Mouse (Mus musculus): Measurements from ENCODE around the gene Dync1li1. TPM values are rescaled to one million over a fixed set of nuclear protein-coding genes. Genes with fewer than 3 reads are reported as not detected.
"Not testable (repeated sequence)": the region's sequence is repeated elsewhere in the genome, so short reads cannot be mapped to it uniquely, and the experiment has no call there.

Dync1li1 gene
- polyA plus RNA-seq, 1 experiment: 25.0 TPM

DNA sequence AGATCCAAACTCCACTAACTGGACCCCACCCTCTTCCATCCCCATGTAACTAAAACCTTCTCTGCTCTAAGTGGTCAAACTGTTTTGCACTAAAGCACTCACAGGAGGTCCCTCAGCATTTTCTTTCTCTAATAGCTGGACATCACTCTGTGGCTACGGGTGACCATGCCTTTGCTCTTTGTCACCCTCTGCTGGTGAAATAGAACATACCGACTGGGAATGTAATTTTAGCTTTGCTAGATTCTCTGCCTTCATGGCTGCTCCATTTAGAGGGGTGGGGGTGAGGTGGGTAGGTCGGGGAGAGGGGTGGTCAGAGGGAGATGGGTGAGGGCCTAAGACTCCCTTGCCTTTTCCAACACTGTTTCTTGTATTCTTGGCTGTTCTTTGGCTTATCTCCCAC is 38.7 kb downstream of the Dync1li1 start:
- WGBS: 4% methylated on average over 3 of the region's 3 CpGs
- H3K4me3 ChIP-seq (replicated peaks; ENCODE audit: control insufficient read depth, low read depth, low read length): no peak overlapping the region
- TF ChIP-seq POLR2A (IDR thresholded peaks at IDR 0.05; ENCODE audit: borderline replicate concordance, control insufficient read depth, low read depth, low read length): no peak
- TF ChIP-seq CTCF (IDR thresholded peaks at IDR 0.05; ENCODE audit: control insufficient read depth, insufficient read depth, low read length): peak; percentile 37
- H3K27ac ChIP-seq (ENCODE audit: control insufficient read depth, insufficient read depth, low read depth, low read length, poor library complexity): no peak overlapping the region
- peaks cover under 1% of the 10 kb centered on the region; the same call in 1 of the 2 replicates for H3K4me1 ChIP-seq (ENCODE audit: control insufficient read depth, insufficient read depth, low read length)

- H3K4me3 ChIP-seq (replicated peaks; ENCODE audit: control insufficient read depth, low read depth, low read length); H3K27ac ChIP-seq (ENCODE audit: control insufficient read depth, insufficient read depth, low read depth, low read length, poor library complexity); H3K4me1 ChIP-seq (ENCODE audit: control insufficient read depth, insufficient read depth, low read length): not testable (repeated sequence)
- WGBS: 43% methylated on average over 2 of the region's 2 CpGs
These were observed 39.8 kb downstream of the Dync1li1 start for GRCm38 (mm10) chr9:114728432-114728831.

DNA sequence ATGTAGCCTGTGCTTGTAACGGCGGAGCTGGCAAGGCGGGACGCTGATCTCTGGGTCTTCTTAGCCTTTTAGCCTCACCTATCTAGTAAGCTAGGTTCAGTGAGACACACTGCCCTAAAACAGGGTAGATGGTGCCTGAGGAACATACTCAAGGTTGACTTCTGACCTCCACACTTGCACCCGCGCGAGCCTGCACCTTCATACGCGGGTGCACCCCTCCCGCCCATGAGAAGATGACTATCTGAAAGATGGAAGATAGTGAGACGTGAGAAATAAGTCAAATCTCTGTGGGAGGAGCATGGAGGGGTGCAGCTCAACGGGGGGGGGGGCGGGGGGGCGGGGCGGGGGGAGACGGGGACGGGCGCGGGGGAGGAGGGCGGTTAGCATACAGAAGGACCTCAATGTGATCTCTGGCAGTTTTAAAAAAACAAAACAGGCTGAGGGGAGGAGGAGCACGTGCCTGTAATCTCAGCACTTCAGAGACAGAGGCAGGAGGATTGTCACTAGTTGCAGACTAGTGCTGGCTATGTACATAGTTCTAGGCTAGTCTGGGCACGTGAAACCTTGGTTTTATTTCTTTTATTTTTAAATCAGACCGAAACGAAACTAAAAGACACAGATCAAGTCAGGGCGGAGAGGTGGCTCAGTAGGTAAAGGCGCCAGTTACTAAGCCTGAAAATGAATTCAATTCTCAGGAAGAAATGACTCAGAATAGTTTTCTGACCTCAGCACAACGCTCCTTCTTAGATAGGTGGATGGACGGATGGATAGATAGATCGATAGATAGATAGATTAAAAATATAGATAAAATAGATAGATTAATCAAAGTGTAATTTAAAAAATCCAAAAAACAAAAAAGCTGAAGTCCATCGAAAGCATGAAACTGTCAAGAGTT is 41.6 kb downstream of the Dync1li1 start:
- H3K27ac ChIP-seq (ENCODE audit: control insufficient read depth, insufficient read depth, low read depth, low read length, poor library complexity): no peak overlapping the region
- peak overlapping the region; percentile 61 for H3K4me3 ChIP-seq (replicated peaks; ENCODE audit: control insufficient read depth, low read depth, low read length)
- H3K4me1 ChIP-seq (ENCODE audit: control insufficient read depth, insufficient read depth, low read length): peaks cover 2% of the 10 kb centered on the region; the same call in 1 of the 2 replicates
- TF ChIP-seq CTCF (IDR thresholded peaks at IDR 0.05; ENCODE audit: control insufficient read depth, insufficient read depth, low read length): no peak
- no peak for TF ChIP-seq POLR2A (IDR thresholded peaks at IDR 0.05; ENCODE audit: borderline replicate concordance, control insufficient read depth, low read depth, low read length)
- WGBS: 15% methylated on average over 22 of the region's 30 CpGs

- H3K27ac ChIP-seq (ENCODE audit: control insufficient read depth, insufficient read depth, low read depth, low read length, poor library complexity): peak within 1 kb of the TSS; percentile 100
- under 1% methylated on average over 53 of the region's 53 CpGs for WGBS
- H3K4me1 ChIP-seq (ENCODE audit: control insufficient read depth, insufficient read depth, low read length): peaks cover 2% of the 10 kb centered on the region; the same call in 1 of the 2 replicates
- TF ChIP-seq POLR2A (IDR thresholded peaks at IDR 0.05; ENCODE audit: borderline replicate concordance, control insufficient read depth, low read depth, low read length) (peak; percentile 94; the same call in 1 of the 2 replicates), CTCF (IDR thresholded peaks at IDR 0.05; ENCODE audit: control insufficient read depth, insufficient read depth, low read length) (peak; percentile 62; the same call in 1 of the 2 replicates)
- H3K4me3 ChIP-seq (replicated peaks; ENCODE audit: control insufficient read depth, low read depth, low read length): peak within 1 kb of the TSS; percentile 100
These were observed 42.6 kb downstream of the Dync1li1 start, which contains the start of gene Cmtm6 for GRCm38 (mm10) chr9:114731011-114731755. Gene Cmtm6, plus strand, starts transcription at chr9:114731116.

- Histone ChIP-seq H3K4me1 (ENCODE audit: control insufficient read depth, insufficient read depth, low read length) (peaks cover 2% of the 10 kb centered on the region; the same call in 1 of the 2 replicates), H3K4me3 (replicated peaks; ENCODE audit: control insufficient read depth, low read depth, low read length) (peak overlapping the region; percentile 100), H3K27ac (ENCODE audit: control insufficient read depth, insufficient read depth, low read depth, low read length, poor library complexity) (no peak overlapping the region; the same call in 1 of the 2 replicates)
- TF ChIP-seq CTCF (IDR thresholded peaks at IDR 0.05; ENCODE audit: control insufficient read depth, insufficient read depth, low read length) (no peak), POLR2A (IDR thresholded peaks at IDR 0.05; ENCODE audit: borderline replicate concordance, control insufficient read depth, low read depth, low read length) (no peak)
- WGBS: 27% methylated on average over 12 of the region's 12 CpGs
These were observed 43.5 kb downstream of the Dync1li1 start for GRCm38 (mm10) chr9:114731871-114732682.

DNA sequence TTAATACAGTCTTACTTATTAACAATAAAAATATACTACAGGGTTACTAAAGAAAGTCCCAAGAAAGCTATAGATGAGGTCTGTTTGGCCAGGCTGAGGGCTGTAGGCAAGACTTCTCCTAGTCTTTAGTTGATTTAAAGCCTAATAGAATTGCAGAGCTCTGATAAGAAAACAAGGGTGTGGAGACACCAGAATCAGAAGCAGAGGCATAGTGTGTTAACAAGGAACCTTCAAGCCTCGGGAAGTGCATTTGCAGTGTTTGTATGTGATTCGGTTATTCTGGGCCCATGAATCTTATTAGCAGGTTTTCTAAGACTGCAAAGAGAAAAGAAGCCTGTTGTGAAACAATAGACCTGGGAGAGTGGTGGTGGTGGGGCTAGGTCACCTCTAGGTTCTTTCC is 44.6 kb downstream of the Dync1li1 start:
- Histone ChIP-seq H3K4me3 (replicated peaks; ENCODE audit: control insufficient read depth, low read depth, low read length) (no peak overlapping the region), H3K27ac (ENCODE audit: control insufficient read depth, insufficient read depth, low read depth, low read length, poor library complexity) (no peak overlapping the region), H3K4me1 (ENCODE audit: control insufficient read depth, insufficient read depth, low read length) (peaks cover 2% of the 10 kb centered on the region; the same call in 1 of the 2 replicates)
- WGBS: 57% methylated on average over 2 of the region's 2 CpGs
- TF ChIP-seq POLR2A (IDR thresholded peaks at IDR 0.05; ENCODE audit: borderline replicate concordance, control insufficient read depth, low read depth, low read length) (no peak), CTCF (IDR thresholded peaks at IDR 0.05; ENCODE audit: control insufficient read depth, insufficient read depth, low read length) (no peak)

GRCm38 (mm10) chr9:114736442-114736841 is 47.9 kb downstream of the Dync1li1 start:
- Histone ChIP-seq H3K4me1 (ENCODE audit: control insufficient read depth, insufficient read depth, low read length) (peaks cover 7% of the 10 kb centered on the region), H3K27ac (ENCODE audit: control insufficient read depth, insufficient read depth, low read depth, low read length, poor library complexity) (no peak overlapping the region), H3K4me3 (replicated peaks; ENCODE audit: control insufficient read depth, low read depth, low read length) (no peak overlapping the region)
- WGBS: 60% methylated on average over 11 of the region's 11 CpGs
- no peak for TF ChIP-seq CTCF (IDR thresholded peaks at IDR 0.05; ENCODE audit: control insufficient read depth, insufficient read depth, low read length)
- TF ChIP-seq POLR2A (IDR thresholded peaks at IDR 0.05; ENCODE audit: borderline replicate concordance, control insufficient read depth, low read depth, low read length): no peak
